Mouse (Mus musculus) heart, adult 11 months (tissue): ENCODE data around the gene Tnk2.

Experiments
- DNase-seq: peaks from one replicate; pipeline ENCODE4 v3.0.0; 2022

Gene Tnk2

GRCm38 (mm10) chr16:32643661-32644061 lies at the start of gene Tnk2:
Gene Tnk2 (plus strand): TSS chr16:32643874.
- peak; percentile 99 for DNase-seq

GRCm38 (mm10) chr16:32593916-32594315 lies 49.8 kb upstream of the Tnk2 start:
- peak; percentile 63 for DNase-seq

GRCm38 (mm10) chr16:32594701-32595100 lies 49.0 kb upstream of the Tnk2 start:
- no peak for DNase-seq

- peak; percentile 93 for DNase-seq
Observed at GRCm38 (mm10) chr16:32595142-32595855, 48.4 kb upstream of the Tnk2 start.

- peak; percentile 90 for DNase-seq
Observed at GRCm38 (mm10) chr16:32597909-32598381, 45.7 kb upstream of the Tnk2 start.

GRCm38 (mm10) chr16:32599151-32599550 lies 44.5 kb upstream of the Tnk2 start:
- peak; percentile 90 for DNase-seq

GRCm38 (mm10) chr16:32602193-32602685 lies 41.4 kb upstream of the Tnk2 start:
- DNase-seq = peak; percentile 29

GRCm38 (mm10) chr16:32607562-32608343 lies 35.9 kb upstream of the Tnk2 start:
- peak; percentile 80 for DNase-seq

- DNase-seq = no peak
Observed at GRCm38 (mm10) chr16:32608344-32608711, 35.3 kb upstream of the Tnk2 start.

GRCm38 (mm10) chr16:32608712-32609400 lies 34.8 kb upstream of the Tnk2 start, which contains the start of gene Tfrc:
Gene Tfrc (plus strand): TSS chr16:32608920.
- DNase-seq = peak; percentile 100

GRCm38 (mm10) chr16:32609401-32609779 lies 34.3 kb upstream of the Tnk2 start:
- DNase-seq = no peak

GRCm38 (mm10) chr16:32610460-32611255 lies 33.0 kb upstream of the Tnk2 start:
- DNase-seq = peak; percentile 82

- peak; percentile 11 for DNase-seq
Observed at GRCm38 (mm10) chr16:32612052-32612451, 31.6 kb upstream of the Tnk2 start.

GRCm38 (mm10) chr16:32613269-32613834 lies 30.3 kb upstream of the Tnk2 start:
- DNase-seq = peak; percentile 34

- DNase-seq = peak; percentile 55
Observed at GRCm38 (mm10) chr16:32614047-32614446, 29.6 kb upstream of the Tnk2 start.

GRCm38 (mm10) chr16:32618946-32619345 lies 24.7 kb upstream of the Tnk2 start:
- DNase-seq = no peak

- peak; percentile 19 for DNase-seq
Observed at GRCm38 (mm10) chr16:32628140-32628539, 15.5 kb upstream of the Tnk2 start.

GRCm38 (mm10) chr16:32632328-32632824 lies 11.3 kb upstream of the Tnk2 start:
- DNase-seq = peak; percentile 9

- DNase-seq = peak; percentile 61
Observed at GRCm38 (mm10) chr16:32633486-32634012, 10.1 kb upstream of the Tnk2 start.

- DNase-seq = peak; percentile 81
Observed at GRCm38 (mm10) chr16:32634183-32634582, 9.5 kb upstream of the Tnk2 start.

GRCm38 (mm10) chr16:32635314-32635713 lies 8.4 kb upstream of the Tnk2 start:
- peak; percentile 87 for DNase-seq
